Mouse (Mus musculus): ENCODE data around the gene Wdr59.
A peak's percentile ranks its signal among the peaks of the same experiment; 100 is the strongest.
"Not testable (repeated sequence)": the region's sequence is repeated elsewhere in the genome, so short reads cannot be mapped to it uniquely, and the experiment has no call there.

The Wdr59 gene

DNA sequence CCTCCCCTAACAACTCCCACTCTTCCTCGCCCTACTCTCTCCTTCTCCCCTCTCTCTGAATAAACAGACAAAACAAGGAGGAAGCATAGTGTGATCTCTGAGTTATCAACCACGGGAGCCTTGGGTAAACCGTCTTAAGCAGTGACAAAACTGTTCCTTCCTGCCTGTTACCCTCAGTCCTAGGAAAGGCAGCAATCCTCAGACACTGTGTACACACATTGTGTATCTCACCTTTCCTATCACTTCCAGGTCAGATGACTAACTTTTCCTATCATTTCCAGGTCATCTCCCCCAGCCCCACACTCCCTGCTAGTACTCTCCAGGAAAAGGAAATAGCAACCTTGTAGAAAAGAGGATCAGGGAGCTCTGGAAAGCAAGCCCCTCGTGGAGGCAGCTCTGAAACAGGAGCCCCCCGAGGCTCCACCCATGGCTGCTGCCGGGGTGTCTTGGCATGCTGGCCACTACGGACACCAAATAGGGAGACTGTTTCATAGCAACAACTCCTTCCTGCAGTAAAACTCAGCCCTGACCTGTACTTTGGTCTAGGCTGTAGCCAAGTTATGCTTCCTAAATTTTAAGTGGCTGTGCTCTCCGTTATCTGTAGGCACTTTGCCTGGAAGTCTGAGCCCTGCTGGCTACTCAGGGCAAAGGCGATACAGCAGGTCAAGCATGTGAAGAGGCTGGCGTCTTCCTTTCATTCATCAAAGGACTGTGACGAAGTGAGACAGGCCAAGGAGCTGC is 20.0 kb downstream of the Wdr59 start:
- no peak for ATAC-seq (ENCODE audit: insufficient number of reproducible peaks, low FRiP score, low TSS enrichment)

DNA sequence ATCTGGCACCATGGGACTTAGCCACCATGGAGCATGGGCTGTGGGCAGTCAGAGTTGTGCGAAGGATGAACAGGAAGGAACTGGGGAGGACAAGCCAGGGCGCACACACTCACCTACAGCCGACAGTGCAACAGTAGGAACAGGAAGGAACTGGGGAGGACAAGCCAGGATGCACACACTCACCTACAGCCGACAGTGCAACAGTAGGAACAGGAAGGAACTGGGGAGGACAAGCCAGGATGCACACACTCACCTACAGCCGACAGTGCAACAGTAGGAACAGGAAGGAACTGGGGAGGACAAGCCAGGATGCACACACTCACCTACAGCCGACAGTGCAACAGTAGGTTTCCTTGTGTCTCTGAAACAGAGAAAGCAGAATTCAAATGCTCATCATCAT is 23.6 kb downstream of the Wdr59 start:
- not testable (repeated sequence) for ATAC-seq (ENCODE audit: insufficient number of reproducible peaks, low FRiP score, low TSS enrichment)

DNA sequence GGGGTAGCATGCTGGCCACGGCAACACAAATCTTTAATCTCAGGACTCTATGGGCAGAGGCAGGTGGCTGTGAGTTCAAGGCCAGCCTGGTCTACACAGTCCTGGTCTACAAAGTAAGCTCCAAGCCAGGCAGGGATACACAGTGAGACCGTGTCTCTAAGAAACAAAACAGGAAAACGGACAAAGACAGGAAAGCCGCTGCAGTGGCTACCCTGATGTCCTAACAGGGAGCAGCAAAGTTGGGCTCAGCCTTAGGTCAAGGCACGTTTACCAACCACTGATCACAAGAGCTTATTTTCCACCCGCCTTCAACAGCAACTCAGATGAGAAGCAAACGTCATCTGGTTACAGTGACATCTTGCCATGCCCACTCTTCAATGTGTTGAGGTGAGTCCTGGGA is 25.6 kb downstream of the Wdr59 start:
- no peak for ATAC-seq (ENCODE audit: insufficient number of reproducible peaks, low FRiP score, low TSS enrichment)

DNA sequence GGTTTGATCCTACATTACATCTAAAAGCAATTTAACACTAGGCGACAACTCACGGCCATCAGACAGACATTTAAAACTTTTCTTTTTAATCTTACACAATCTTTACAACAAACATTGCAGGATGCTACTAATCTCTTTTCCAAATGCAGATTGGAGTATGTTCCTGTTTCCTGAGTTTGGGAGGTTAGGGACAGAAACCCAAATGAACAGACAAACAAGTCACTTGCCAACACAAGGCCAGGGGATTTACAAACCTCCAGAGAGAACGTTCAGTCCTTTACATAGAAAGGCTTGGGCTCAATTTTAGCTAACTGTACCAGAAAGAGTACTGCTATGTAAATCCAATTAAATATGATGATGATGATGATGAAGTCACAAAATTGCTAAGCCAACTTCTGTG is 28.7 kb downstream of the Wdr59 start:
- no peak for ATAC-seq (ENCODE audit: insufficient number of reproducible peaks, low FRiP score, low TSS enrichment)

DNA sequence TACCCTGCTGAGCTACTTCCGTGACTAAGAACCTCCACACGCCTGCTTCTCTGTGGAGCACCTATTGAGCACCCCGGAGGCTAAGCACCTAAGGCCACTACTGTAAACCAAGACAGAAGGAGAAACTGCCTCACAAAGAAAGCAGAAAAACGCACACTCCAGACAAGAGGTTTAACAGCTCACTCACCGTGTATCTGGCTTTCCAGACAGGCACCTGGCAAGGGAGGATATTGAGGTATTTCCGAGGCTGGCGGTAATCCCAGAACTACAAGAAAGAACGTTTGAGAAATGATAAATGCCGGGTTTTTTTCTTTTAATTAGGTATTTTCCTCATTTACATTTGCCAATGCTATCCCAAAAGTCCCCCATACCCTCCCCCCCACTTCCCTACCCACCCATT is 29.4 kb downstream of the Wdr59 start:
- no peak for ATAC-seq (ENCODE audit: insufficient number of reproducible peaks, low FRiP score, low TSS enrichment)

DNA sequence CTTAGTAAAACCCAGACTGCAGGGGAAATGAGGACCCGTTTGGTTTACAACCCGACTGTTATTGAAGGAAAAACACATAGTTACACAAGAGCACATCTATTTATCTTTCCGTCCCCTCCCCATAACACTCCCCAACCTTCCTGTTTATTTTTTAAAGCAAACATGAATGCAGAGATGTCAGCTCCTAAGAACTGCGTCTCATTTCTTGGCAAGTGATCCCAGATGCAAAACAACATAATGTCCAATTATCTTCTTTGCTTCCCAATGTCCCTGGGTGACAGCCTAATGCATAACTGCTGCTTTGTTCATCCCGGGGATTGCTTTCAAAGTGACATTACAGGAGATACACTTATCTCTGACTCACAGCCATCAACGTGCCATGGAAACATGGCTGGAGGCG is 30.7 kb downstream of the Wdr59 start:
- no peak for ATAC-seq (ENCODE audit: insufficient number of reproducible peaks, low FRiP score, low TSS enrichment)

DNA sequence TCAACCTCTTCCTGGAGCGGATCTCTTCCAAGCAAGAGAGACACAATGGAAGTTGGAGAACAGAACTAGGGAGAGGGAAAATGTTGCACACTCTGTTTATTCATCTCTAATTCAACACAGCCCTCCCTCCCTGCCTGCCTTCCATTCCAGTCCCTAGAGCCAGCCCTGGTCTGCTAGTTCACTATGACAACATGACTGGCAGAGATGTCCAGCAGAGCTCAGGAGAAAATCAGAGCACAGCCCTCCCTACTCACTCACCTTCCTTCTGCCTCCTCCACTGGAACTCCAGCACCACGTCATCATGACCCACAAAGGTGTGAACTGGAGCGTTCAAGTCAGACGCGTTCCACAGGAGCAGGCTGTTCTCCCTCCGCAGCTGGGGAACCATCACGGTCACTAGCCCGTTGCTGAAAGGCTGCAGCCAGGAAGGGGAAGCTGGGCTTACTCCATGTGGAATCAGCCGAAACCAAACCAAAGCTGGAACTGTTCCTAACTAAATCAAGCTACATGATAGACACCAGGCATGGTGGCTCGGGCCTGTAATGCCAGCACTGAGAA is 31.8 kb downstream of the Wdr59 start:
- no peak for ATAC-seq (ENCODE audit: insufficient number of reproducible peaks, low FRiP score, low TSS enrichment)

DNA sequence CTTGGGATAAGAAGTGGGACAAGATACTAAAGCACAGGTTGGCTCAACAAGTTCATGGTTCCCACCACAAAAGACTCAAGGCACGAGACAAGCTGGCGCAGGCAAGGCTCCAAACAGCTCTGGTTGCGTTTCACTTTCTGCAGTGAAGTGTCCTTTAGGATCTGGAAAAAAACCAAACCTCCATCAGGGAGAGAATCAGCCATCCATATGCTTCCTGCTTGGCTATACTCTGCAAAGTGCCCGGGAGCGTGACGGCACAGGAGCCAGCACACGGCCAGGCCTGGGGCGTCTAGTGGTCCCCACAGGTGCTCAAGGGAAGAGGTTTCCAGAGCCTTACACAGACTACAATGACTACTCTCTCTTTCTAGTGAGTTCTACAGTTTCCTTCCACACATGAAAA is 41.2 kb downstream of the Wdr59 start:
- ATAC-seq (ENCODE audit: insufficient number of reproducible peaks, low FRiP score, low TSS enrichment), result peak; percentile 31; the same call in 1 of the 2 replicates

DNA sequence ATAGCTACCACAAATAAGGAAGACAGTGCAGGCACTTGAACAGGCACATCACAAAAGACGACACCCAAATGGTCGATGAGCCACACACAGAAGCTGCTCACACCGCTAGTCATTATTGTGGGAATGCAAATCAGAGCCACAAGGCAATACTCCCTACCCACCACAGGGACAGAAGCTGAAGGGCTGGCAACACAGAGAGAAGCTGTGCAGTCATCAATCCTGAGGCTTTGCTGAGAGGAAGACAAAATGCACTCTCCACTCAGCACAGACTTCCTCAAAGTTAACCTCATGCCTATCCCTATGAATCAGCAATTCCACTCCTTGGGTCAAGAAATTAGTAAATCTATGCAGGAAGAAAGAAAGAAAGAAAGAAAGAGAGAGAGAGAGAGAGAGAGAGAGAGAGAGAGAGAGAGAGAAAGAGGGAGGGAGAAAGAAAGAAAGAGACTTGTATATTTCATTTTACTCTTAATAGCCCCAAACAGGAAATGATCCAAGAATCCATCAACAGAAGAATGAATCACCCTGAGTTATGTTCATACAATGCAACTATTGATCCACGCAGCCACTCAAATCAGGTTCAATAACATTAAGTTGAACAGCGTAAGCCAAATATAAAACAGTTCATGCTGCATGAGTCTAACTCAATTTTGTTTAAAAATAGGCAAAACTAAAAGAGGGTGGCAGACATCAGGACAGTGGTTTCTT is 44.0 kb downstream of the Wdr59 start:
- ATAC-seq (ENCODE audit: insufficient number of reproducible peaks, low FRiP score, low TSS enrichment), result no peak

DNA sequence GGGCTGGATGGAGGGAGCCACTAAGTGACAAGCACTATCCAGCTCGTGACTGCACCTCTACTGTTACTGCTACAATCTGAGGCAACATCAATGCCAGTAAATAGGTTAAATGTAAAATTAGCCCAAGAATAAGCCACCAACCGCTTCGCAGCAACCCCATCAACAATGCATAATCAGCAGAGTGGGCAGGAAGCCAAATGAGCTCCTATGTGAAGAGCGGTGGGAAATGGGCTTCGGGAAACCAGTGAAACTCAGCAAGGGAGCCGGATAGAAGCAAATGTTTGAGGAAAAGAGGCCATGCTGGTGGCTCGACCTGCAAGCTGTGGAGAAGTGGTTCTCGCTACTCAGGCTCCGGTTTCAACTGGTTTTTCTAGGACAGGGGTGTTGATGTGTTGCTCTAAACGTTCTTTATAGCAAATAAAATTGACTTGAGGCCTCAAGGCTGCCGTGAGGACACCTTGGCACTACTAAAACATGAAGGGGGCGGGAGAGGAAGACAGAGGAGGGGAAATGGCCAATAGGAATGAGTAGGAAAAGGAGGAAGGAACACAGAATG is 50.3 kb downstream of the Wdr59 start:
- ATAC-seq (ENCODE audit: insufficient number of reproducible peaks, low FRiP score, low TSS enrichment), result no peak

DNA sequence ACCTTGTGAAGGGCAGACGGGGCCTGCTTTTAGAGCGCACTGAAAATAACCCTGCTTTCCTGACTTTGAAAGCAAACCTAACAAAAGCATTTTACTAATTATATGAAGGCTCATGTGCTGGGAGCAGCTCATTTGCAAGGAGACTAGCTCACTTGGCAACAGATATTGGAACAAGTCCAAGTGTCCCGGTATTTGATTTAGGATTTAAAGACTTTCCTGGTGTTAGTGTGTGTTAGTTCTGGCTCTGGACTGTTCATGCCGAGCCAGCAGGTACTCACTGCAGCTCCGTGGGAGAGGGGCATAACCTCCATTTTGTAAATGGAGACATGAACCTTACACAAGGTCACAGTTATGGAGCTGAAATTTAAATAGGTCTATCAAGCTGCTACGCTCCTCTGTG is 52.9 kb downstream of the Wdr59 start:
- no peak for ATAC-seq (ENCODE audit: insufficient number of reproducible peaks, low FRiP score, low TSS enrichment)

DNA sequence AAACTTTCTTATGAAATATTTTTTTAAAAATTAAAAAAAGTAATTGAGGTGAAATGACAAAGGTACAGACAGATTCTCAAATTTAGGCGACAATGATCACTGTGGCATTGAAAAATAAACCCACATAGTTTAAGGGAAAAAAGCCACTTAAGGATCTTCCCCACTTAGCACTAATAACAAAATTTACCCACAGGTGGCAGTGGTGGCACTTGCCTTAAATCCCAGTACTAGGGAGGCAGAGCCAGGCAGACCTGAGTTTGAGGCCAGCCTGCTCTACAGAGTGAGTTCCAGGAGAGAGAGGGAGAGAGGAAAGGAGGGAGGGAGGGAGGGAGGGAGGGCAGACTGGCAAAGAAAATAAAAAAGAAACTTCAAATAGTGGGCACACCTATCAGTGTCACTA is 56.6 kb downstream of the Wdr59 start:
- ATAC-seq (ENCODE audit: insufficient number of reproducible peaks, low FRiP score, low TSS enrichment), result no peak

DNA sequence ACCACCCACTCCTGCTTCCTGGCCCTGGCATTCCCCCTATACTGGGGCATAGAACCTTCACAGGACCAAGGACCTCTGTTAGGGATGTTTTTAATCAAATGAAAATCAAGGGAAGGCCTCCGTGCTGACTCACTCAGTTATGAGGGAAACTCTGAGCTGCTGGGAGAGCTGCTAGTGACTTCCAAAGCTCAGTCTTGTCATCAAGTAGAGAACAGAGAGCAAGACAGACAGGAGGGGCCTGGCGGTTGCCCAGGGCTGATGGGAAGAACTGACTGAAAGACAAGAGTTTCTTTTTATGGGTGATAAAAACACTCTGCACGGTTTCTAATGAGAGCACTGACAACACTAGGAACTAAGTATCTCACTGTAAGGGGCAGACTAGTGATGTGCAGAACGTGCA is 57.4 kb downstream of the Wdr59 start:
- ATAC-seq (ENCODE audit: insufficient number of reproducible peaks, low FRiP score, low TSS enrichment), result no peak

DNA sequence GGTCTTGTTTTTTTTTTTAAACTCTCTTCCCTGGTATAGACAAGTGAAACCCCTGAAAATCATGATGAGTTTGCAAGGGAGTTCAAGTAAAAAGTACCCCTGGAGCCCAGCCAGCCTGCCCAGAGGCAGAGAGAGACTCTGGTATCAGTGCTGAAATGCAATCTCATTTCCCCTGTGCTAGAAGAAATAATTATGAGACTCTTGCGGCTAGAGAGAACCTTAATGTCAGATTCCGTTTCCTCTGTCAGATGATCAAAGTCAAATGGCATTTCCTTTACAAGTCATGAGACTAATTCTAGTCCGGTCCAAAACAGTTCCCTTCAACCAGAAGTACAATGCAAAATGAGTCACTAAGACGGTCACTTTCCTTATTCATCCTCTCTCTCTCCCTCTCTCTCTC is 72.2 kb downstream of the Wdr59 start:
- no peak for ATAC-seq (ENCODE audit: insufficient number of reproducible peaks, low FRiP score, low TSS enrichment)

DNA sequence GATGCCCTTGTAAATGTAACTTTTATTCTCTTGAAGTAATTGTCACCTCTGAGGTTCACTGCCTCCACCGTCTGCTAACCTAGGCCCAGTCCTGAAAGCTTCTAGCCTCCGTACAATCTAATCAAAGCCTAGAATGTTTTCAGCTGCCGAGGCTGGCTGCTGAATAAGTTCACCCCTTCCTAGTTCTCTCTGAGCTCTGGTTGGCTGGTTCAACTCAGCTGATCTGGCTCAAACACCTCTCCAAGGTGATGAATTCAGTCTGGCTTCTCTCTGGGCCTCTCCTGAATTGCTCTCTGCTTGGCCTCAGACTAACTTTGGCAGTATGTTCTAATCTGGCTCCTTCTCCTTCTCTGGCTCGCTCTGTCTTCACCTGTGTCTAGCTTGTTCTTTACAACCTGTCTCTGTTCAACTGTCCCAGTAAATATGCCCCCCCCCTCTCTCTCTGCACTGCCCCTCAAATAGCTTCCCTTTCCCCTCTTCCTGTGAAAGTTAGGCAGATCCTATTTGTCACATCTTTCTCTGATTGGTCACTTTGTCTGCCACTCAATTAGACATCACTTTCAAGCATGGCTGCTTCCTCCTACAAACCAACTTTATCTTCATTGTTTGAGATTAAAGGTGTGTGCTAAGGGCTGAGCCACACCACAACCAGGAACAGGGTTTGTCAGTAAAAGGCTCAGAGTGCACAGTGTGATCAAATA is 75.8 kb downstream of the Wdr59 start:
- no peak for ATAC-seq (ENCODE audit: insufficient number of reproducible peaks, low FRiP score, low TSS enrichment)

DNA sequence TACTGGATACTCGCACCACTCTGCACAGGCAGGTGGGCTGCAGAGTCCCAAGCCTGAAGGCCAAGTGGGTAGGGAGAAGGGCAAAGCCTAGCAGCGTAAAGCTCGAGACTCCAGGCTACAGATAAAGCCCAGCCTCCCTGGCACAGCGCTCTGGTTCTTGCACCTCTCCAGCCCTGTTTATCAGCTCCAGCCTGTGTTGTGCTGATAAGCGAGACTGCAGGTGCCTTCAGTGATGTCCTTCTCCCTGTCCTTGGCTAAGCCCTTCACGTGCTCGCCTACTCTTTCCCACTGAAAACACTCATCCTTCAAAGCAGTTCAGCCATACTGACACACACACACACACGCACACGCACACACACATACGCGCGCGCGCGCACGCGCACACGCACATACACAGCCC is 76.3 kb downstream of the Wdr59 start:
- no peak for ATAC-seq (ENCODE audit: insufficient number of reproducible peaks, low FRiP score, low TSS enrichment)

DNA sequence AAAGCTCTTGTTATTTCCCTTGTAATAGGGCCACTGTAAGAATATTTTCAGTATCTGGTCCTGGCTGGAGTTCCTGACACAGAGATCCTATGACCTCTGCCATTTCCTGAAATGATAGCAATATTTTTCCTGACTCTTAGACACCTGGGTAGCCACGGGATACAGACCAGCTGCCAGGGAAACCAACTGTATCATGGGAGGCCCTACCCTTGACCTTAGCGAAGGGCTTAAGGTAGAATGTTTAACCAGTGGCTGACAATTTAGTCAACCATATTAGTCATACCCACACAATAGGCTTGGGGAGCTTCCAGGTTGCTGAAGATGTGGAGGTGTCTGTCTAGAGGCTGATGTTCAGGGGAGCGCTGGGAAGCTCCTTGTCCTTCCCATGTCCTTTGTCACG is 77.6 kb downstream of the Wdr59 start:
- ATAC-seq (ENCODE audit: insufficient number of reproducible peaks, low FRiP score, low TSS enrichment), result no peak

DNA sequence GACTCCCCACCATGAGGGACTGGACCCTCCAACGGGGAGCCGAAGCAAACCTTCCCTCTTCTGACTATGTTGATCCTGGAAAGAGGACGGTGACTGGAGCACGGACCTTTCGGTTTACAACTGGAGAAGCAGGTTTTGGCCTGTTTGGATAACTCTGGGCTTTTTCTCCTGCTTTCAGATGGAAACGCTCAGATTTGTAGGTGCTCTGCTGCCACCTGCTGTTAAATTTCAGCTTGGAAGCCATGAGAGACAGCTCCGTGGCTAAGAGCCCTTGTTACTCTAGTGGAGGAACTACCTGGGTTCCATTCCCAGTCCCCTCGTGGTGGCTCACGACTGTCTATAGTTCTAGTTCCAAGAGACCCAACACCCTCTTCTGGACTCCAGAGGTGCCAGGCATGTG is 82.7 kb downstream of the Wdr59 start:
- ATAC-seq (ENCODE audit: insufficient number of reproducible peaks, low FRiP score, low TSS enrichment), result peak; percentile 79; the same call in 1 of the 2 replicates

DNA sequence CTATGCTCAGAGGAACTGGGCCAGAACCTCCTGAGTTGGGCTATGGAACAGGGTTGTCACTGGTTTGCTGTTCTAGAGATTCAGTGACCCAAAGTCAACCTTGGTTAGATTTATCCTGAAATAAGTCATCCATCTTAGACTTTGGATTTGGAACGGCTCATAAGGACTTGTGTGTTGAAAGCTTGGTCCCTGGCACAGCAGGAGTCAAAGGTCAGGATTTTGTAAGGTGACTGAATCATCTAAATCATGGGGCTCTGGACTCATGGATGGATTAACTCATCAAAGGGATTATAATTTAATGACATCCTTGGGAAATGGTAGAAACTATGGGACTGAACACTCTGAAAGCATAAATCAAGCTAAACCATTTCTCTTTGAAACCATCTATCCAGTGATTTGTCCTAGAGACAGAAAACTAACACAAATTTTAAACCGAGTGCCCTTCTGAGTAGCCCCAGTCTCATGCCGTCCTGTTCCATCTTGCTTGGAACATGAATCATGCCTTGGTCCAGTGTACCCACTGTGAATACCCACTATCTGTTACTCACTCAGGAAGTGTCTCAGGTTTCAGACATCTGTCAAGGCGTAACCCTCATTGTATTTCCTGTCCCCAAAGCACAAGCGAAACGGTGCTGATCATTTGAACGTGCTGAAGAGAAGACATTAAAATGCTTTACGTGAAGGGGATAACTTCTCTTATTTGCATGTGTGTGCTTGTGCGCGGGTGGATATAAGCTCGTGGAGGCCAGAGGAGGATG is 86.6 kb downstream of the Wdr59 start:
- no peak for ATAC-seq (ENCODE audit: insufficient number of reproducible peaks, low FRiP score, low TSS enrichment)

DNA sequence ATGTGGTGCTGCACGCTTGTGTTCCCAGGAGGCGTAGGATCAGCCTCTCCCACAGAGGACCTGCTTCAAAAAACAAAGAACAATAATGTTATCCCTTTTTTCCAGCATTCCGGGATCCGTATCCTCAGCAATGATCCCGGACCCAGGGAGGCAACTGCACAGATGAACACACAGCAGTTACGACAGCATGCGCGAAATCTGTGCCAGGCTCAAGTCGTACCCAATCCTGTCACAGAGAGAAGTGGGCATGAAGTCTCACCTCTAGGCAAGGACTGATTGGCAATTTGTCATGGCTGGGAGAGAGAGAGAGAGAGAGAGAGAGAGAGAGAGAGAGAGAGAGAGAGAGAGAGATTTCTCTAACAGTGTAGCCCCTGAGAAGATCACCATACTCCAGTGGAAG is 97.2 kb downstream of the Wdr59 start:
- peak; percentile 97 for ATAC-seq (ENCODE audit: insufficient number of reproducible peaks, low FRiP score, low TSS enrichment)

All from cerebellum, adult (tissue).